Mouse (Mus musculus) kidney, adult 10 weeks (tissue): Measurements from ENCODE around the gene Gm17631. TPM values are rescaled to one million over a fixed set of nuclear protein-coding genes. Genes with fewer than 3 reads are reported as not detected.

Experiments used
- polyA plus RNA-seq: library from polyadenylated mRNA; stranded (reverse); fragments of 350-450 nt; fragmentation: Illumina TruSeq; extraction: RNeasy Lipid Tissue Mini Kit (QIAGEN cat#74804); gene quantifications from one replicate; pipeline ENCODE4 v1.2.3, GENCODE M21; 2014; ENCODE audit warnings: low read depth, low replicate concordance

Gm17631 gene
- polyA plus RNA-seq = not detected

DNA sequence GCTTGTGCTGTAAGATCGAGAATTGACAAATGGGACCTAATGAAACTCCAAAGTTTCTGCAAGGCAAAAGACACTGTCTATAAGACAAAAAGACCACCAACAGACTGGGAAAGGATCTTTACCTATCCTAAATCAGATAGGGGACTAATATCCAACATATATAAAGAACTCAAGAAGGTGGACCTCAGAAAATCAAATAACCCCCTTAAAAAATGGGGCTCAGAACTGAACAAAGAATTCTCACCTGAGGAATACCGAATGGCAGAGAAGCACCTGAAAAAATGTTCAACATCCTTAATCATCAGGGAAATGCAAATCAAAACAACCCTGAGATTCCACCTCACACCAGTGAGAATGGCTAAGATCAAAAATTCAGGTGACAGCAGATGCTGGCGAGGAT, at the start of gene Gm17631:
TSS of gene Gm17631 (plus strand) at position 301 of the 400 bp plus-strand sequence.

DNA sequence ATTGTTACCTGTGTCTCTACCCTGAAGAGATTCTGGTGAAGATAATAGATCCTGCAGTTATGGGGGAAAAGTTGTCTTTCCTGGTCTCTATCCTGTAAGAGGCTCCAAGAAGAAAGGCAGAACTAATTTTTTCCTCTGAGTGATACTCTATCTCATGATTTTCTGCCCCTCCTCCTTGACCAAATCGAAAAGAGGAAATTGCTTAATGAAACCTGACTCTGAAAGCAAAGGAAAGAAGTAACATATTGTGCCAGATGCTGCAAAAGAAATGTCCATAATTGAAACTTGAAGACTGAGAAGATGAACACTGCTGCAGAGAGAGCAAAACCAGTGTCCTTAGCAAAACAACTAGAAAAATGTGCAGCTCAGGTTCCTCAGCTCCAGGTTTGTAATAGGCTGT, 14.1 kb downstream of the Gm17631 start, which contains the start of gene Klra17:
TSS of gene Klra17 (minus strand) at position 124 of the 400 bp plus-strand sequence.

Other genes with a start within 250 kb of the Gm17631 start
- 1.2 TPM for gene Klrk1, start 238.8 kb upstream of the Gm17631 start, polyA plus RNA-seq
- gene Klrc3, start 219.3 kb upstream of the Gm17631 start, polyA plus RNA-seq = not detected
- gene Klrc2, start 202.0 kb upstream of the Gm17631 start, polyA plus RNA-seq = 0.40 TPM
- gene Klrc1, start 183.7 kb upstream of the Gm17631 start, polyA plus RNA-seq = 0.44 TPM
- gene Klri1, start 145.5 kb upstream of the Gm17631 start, polyA plus RNA-seq = 0.81 TPM
- gene Klri2, start 122.2 kb upstream of the Gm17631 start, polyA plus RNA-seq = not detected
- gene Gm156, start 78.4 kb upstream of the Gm17631 start, polyA plus RNA-seq = not detected
- not detected for gene Klra17, start 14.0 kb downstream of the Gm17631 start, polyA plus RNA-seq
- gene Klra5, start 55.0 kb downstream of the Gm17631 start, polyA plus RNA-seq = not detected
- not detected for gene Klra6, start 164.3 kb downstream of the Gm17631 start, polyA plus RNA-seq
- gene Klra4, start 204.6 kb downstream of the Gm17631 start, polyA plus RNA-seq = not detected